Mouse (Mus musculus): ENCODE data around the gene Zfp946. TPM values are rescaled to one million over a fixed set of nuclear protein-coding genes. Genes with fewer than 3 reads are reported as not detected.

Zfp946 gene
- polyA plus RNA-seq (2012; rRNA removed), result 1.8 and 1.9 TPM in 2 replicates

DNA sequence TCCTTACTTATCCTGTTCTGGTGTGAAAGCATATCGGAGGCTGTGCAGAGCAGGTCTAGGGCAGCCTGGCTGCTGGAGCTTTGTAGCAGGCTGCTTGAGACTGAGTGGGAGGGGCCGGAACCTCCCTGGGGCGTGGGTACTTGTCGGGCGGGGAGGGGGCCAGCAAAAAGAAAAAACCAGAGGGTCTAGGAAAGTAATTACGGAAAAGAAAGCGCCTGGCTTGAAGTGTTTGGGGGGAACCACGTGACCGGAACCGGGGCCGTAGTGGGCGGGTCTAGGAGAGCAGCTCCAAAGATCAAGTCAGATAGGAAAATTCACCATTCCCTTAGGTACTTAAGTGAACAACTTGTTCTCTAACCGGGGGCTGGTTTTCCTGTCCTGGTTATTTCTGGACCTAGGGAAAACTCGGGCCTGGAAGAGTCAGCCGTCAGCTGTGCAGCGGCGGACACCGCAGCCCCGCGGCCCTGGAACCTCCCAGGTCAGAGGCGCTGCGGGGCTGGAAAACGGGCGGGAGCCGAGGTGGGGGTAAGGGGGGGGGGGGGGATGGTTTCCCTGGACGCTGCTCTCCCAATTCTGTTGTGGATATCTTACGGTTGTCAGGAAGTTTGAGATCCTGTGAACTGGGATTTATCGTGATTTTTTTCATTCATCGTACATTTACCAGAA, at the start of gene Zfp946:
Zfp946 (plus strand) TSS at position 271 of the 666 bp plus-strand sequence.

Other genes starting within 250 kb of the Zfp946 start
- gene Zfp994, start 198.6 kb upstream of the Zfp946 start, polyA plus RNA-seq (2012; rRNA removed), result 0.64 and 0.70 TPM in 2 replicates
- gene CT030661.1, start 109.4 kb upstream of the Zfp946 start, polyA plus RNA-seq (2012; rRNA removed), result 2.7 TPM in 2 replicates
- 3.0 and 3.6 TPM in 2 replicates for gene Zfp944, start 62.8 kb upstream of the Zfp946 start, polyA plus RNA-seq (2012; rRNA removed)
- 1.5 and 1.8 TPM in 2 replicates for gene Zfp758, start 62.8 kb upstream of the Zfp946 start, polyA plus RNA-seq (2012; rRNA removed)
- gene Vmn2r111, start 149.3 kb downstream of the Zfp946 start, polyA plus RNA-seq (2012; rRNA removed), result not detected in 2 replicates
- gene Vmn2r112, start 176.7 kb downstream of the Zfp946 start, polyA plus RNA-seq (2012; rRNA removed), result not detected in 2 replicates